ENCODE assay signal across 26 mouse cellular contexts in genomic region chr12:102663349-102664051, GRCm38 (mm10). TPM values are rescaled to one million over a fixed set of nuclear protein-coding genes. Genes with fewer than 3 reads are reported as not detected.
DNase-seq lines count a peak whose midpoint lies in the region; ATAC-seq lines count a peak whose summit lies in the region.
"Had no signal": no experiment of that assay in that cellular context is flagged by ENCODE, and none has a peak within 500 bp of the region (broad histone marks: within the 10 kb centered on the region; RNA-seq: fewer than 3 reads in every experiment).

No protein-coding gene starts in this region.

- no peak overlapping the region for H3K27ac ChIP-seq in hindbrain, embryonic 15.5 days (replicated peaks)
- no peak overlapping the region for H3K27ac ChIP-seq in hindbrain, embryonic 13.5 days
- no peak overlapping the region for H3K27ac ChIP-seq in kidney, embryonic 14.5 days (ENCODE audit: low read depth, low read length)
- H3K27ac ChIP-seq in midbrain, embryonic 10.5 days (replicated peaks) = no peak overlapping the region
- H3K27ac ChIP-seq: embryonic facial prominence, embryonic 15.5 days; forebrain, embryonic 12.5 days; heart, adult 2 months; liver, embryonic 14.5 days; macrophage; stomach, embryonic 15.5 days had no signal

- WGBS in hindbrain, embryonic 15.5 days = 81% methylated on average over 11 of the region's 11 CpGs
- WGBS in hindbrain, embryonic 13.5 days = 80% methylated on average over 11 of the region's 11 CpGs
- 83% methylated on average over 11 of the region's 11 CpGs for WGBS in kidney, embryonic 14.5 days
- WGBS in midbrain, embryonic 10.5 days = 81% methylated on average over 11 of the region's 11 CpGs

- DNase-seq in kidney, postnatal 25 days = peak; percentile 50 to 75
- DNase-seq in midbrain, embryonic 10.5 days (ENCODE audit: low spot score) = no peak
- DNase-seq: adrenal gland, postnatal 25 days; B cell, adult 2 months; cerebellum, adult 18-20 months; cerebellum, postnatal 25 days; gastrocnemius, postnatal 25 days; heart, adult 2 months; layer of hippocampus, adult 9-11 months; liver; lung, adult 2 months; lung, postnatal 10 days; right cerebral cortex, postnatal 25 days had no signal

- H3K36me3 ChIP-seq in hindbrain, embryonic 15.5 days = no peaks in the 10 kb centered on the region
- peaks cover 5% of the 10 kb centered on the region; the same call in 1 of the 2 replicates for H3K36me3 ChIP-seq in hindbrain, embryonic 13.5 days
- no peaks in the 10 kb centered on the region for H3K36me3 ChIP-seq in kidney, embryonic 14.5 days (ENCODE audit: control insufficient read depth, insufficient read depth, low read length)
- 0 out of 2 replicates have a peak, but pooled peaks cover 3% of the 10 kb centered on the region for H3K36me3 ChIP-seq in midbrain, embryonic 10.5 days
- H3K36me3 ChIP-seq: embryonic facial prominence, embryonic 15.5 days; forebrain, embryonic 12.5 days; heart, embryonic 12.5 days; stomach, embryonic 15.5 days had no signal

- H3K9ac ChIP-seq in hindbrain, embryonic 15.5 days = no peak overlapping the region
- no peak overlapping the region for H3K9ac ChIP-seq in hindbrain, embryonic 13.5 days
- no peak overlapping the region for H3K9ac ChIP-seq in kidney, embryonic 14.5 days (ENCODE audit: low read depth, low read length)
- H3K9ac ChIP-seq: embryonic facial prominence, embryonic 15.5 days; forebrain, embryonic 12.5 days; heart, embryonic 12.5 days; liver, embryonic 14.5 days; stomach, embryonic 15.5 days had no signal

- H3K4me2 ChIP-seq in hindbrain, embryonic 15.5 days = no peak overlapping the region
- no peak overlapping the region for H3K4me2 ChIP-seq in hindbrain, embryonic 13.5 days
- no peak overlapping the region for H3K4me2 ChIP-seq in kidney, embryonic 14.5 days (replicated peaks; ENCODE audit: low read depth, low read length)
- H3K4me2 ChIP-seq: embryonic facial prominence, embryonic 15.5 days; forebrain, embryonic 12.5 days; heart, embryonic 12.5 days; midbrain, embryonic 11.5 days; stomach, embryonic 15.5 days had no signal

- H3K4me3 ChIP-seq in hindbrain, embryonic 15.5 days = no peak overlapping the region
- no peak overlapping the region for H3K4me3 ChIP-seq in hindbrain, embryonic 13.5 days
- H3K4me3 ChIP-seq in kidney, embryonic 14.5 days (ENCODE audit: low read length) = no peak overlapping the region
- no peak overlapping the region for H3K4me3 ChIP-seq in midbrain, embryonic 10.5 days
- H3K4me3 ChIP-seq: embryonic facial prominence, embryonic 15.5 days; forebrain, embryonic 12.5 days; heart, adult 2 months; heart, embryonic 12.5 days; stomach, embryonic 15.5 days had no signal

- H3K27me3 ChIP-seq in hindbrain, embryonic 15.5 days = no peaks in the 10 kb centered on the region
- H3K27me3 ChIP-seq in hindbrain, embryonic 13.5 days = no peaks in the 10 kb centered on the region
- H3K27me3 ChIP-seq in kidney, embryonic 14.5 days (ENCODE audit: control insufficient read depth, insufficient read depth, low read length) = no peaks in the 10 kb centered on the region
- H3K27me3 ChIP-seq in midbrain, embryonic 10.5 days (ENCODE audit: low read depth, poor library complexity, severe bottlenecking) = no peaks in the 10 kb centered on the region
- H3K27me3 ChIP-seq: embryonic facial prominence, embryonic 15.5 days; forebrain, embryonic 12.5 days; heart, embryonic 12.5 days; stomach, embryonic 15.5 days had no signal

- 0 out of 2 replicates have a peak, but pooled peaks have one; percentile 25 for ATAC-seq in hindbrain, embryonic 15.5 days (ENCODE audit: low FRiP score, low read depth)
- ATAC-seq in hindbrain, embryonic 13.5 days (ENCODE audit: low FRiP score) = no peak
- ATAC-seq in kidney, embryonic 14.5 days (ENCODE audit: low FRiP score, low TSS enrichment) = no peak
- ATAC-seq in granulocyte monocyte progenitor cell, adult 5-6 weeks (replicated peaks; ENCODE audit: poor library complexity, severe bottlenecking) = peak; percentile 94
- ATAC-seq: intestine, postnatal 0 days; midbrain, embryonic 16.5 days had no signal

- H3K4me1 ChIP-seq in hindbrain, embryonic 15.5 days (replicated peaks) = no peaks in the 10 kb centered on the region
- H3K4me1 ChIP-seq in hindbrain, embryonic 13.5 days (replicated peaks) = peaks cover 9% of the 10 kb centered on the region
- H3K4me1 ChIP-seq in kidney, embryonic 14.5 days (ENCODE audit: control insufficient read depth, insufficient read depth, low read length) = 0 out of 2 replicates have a peak, but pooled peaks cover 4% of the 10 kb centered on the region
- H3K4me1 ChIP-seq in midbrain, embryonic 10.5 days = 0 out of 2 replicates have a peak, but pooled peaks cover 3% of the 10 kb centered on the region
- H3K4me1 ChIP-seq: forebrain, embryonic 12.5 days; heart, embryonic 12.5 days; stomach, embryonic 15.5 days had no signal

- no peaks in the 10 kb centered on the region for H3K9me3 ChIP-seq in hindbrain, embryonic 15.5 days
- H3K9me3 ChIP-seq in hindbrain, embryonic 13.5 days = no peaks in the 10 kb centered on the region
- H3K9me3 ChIP-seq in kidney, embryonic 14.5 days (ENCODE audit: control insufficient read depth, low read length) = no peaks in the 10 kb centered on the region
- H3K9me3 ChIP-seq in midbrain, embryonic 10.5 days (replicated peaks) = no peaks in the 10 kb centered on the region
- H3K9me3 ChIP-seq: embryonic facial prominence, embryonic 15.5 days; forebrain, embryonic 12.5 days; stomach, embryonic 15.5 days had no signal

RNA-seq across cellular contexts. Expression of gene Itpk1, which starts 41.2 kb away (rescaled TPM):
- polyA plus RNA-seq in hindbrain, embryonic 15.5 days (2015; fragmentation: Nextera tagmentation; extraction: Ambion mirVana) = 35.1 and 38.7 TPM in 2 replicates
- 23.0 and 23.4 TPM in 2 replicates for polyA plus RNA-seq in hindbrain, embryonic 13.5 days (2015; fragmentation: Nextera tagmentation; extraction: Ambion mirVana)
- 10.2 and 18.4 TPM in 2 replicates for polyA plus RNA-seq in kidney, embryonic 14.5 days (2014; fragmentation: Nextera tagmentation; extraction: Ambion mirVana)
- 19.1 and 26.0 TPM in 2 replicates for total RNA-seq in granulocyte monocyte progenitor cell, adult 5-6 weeks (2014; fragmentation: Nextera tagmentation)
- 13.0 and 16.4 TPM in 2 replicates for total RNA-seq in granulocyte monocyte progenitor cell, adult 5-6 weeks (2017)
- polyA plus RNA-seq in midbrain, embryonic 10.5 days (2016; fragmentation: Nextera tagmentation; extraction: Ambion mirVana) = 16.1 and 16.9 TPM in 2 replicates

Comparison
In these comparisons a context has a peak if more than half of its experiments do, and no peak if none do; other contexts are left out.
1. ATAC-seq: peak in hindbrain, embryonic 15.5 days (single experiment) and granulocyte monocyte progenitor cell, adult 5-6 weeks (single experiment); none in hindbrain, embryonic 13.5 days (single experiment) and kidney, embryonic 14.5 days (single experiment).